Mouse (Mus musculus) lung, postnatal 0 days (tissue): ENCODE results near the gene Slc10a7.

Experiments used
- CTCF ChIP-seq: IDR thresholded peaks from 2 replicates; pipeline ENCODE4 v1.5.1; 2016; ENCODE audit warnings: antibody characterized with exemption, mild to moderate bottlenecking
- EP300 ChIP-seq: IDR thresholded peaks from 2 replicates; pipeline ENCODE4 v1.6.1; 2016; ENCODE audit warnings: antibody characterized with exemption, mild to moderate bottlenecking, control low read depth

GRCm38 (mm10) chr8:78514706-78515105 lies 5.6 kb downstream of the Slc10a7 start:
- no peak for TF ChIP-seq EP300
- no peak for TF ChIP-seq CTCF
